Mouse (Mus musculus): ENCODE data around the gene Pde11a.

Pde11a gene

GRCm38 (mm10) chr2:76051385-76051784, 287.2 kb downstream of the Pde11a start:
- WGBS: 71% methylated on average over 11 of the region's 11 CpGs

- WGBS: 74% methylated on average over 4 of the region's 4 CpGs
Measured at GRCm38 (mm10) chr2:76050911-76051310, 287.7 kb downstream of the Pde11a start.

GRCm38 (mm10) chr2:76050092-76050491, 288.5 kb downstream of the Pde11a start:
- whole genome bisulfite sequencing: 79% methylated on average over 10 of the region's 10 CpGs

DNA sequence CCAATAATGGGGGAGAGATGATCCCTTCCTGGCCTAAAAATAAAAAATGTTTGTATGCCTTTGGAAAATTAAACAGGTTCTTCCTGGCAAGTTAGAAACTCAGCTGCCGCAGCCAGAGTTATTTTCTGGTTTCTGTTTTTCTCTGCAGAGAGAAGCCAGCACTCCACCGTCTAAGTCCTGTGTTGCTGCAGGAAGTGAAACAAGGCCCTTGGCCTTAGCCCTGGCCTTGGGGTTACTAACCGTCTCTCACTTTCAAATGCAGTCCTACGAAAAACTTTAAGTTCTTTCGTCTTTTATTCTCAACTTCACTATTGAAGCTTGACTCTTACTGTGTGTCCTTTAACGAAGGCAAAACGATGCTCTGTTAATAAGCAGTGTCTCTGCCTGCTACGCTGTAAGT, 289.0 kb downstream of the Pde11a start:
- WGBS: 67% methylated on average over 8 of the region's 8 CpGs

DNA sequence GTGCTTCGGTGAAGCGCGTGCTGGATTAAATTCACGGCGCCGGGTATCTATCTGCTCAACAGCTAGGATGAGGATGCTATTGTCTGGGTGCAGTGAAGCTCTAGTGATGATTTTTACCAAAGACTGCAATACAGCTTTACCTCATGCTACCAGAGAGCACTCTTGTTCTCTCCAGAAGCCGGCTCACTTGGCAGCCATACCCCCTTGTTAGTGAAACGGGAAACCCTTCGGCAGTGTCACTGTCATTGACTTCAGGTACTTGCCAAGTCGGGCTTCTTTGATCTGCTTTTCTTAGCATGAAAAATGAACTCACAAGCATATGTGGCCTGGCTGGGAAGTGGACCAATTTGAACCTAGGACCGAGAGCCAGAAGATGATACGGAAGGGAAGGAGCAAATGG, 290.8 kb downstream of the Pde11a start:
- WGBS: 78% methylated on average over 12 of the region's 12 CpGs

- WGBS: 87% methylated on average over 10 of the region's 10 CpGs
Measured at GRCm38 (mm10) chr2:76042210-76042609, 296.4 kb downstream of the Pde11a start.

DNA sequence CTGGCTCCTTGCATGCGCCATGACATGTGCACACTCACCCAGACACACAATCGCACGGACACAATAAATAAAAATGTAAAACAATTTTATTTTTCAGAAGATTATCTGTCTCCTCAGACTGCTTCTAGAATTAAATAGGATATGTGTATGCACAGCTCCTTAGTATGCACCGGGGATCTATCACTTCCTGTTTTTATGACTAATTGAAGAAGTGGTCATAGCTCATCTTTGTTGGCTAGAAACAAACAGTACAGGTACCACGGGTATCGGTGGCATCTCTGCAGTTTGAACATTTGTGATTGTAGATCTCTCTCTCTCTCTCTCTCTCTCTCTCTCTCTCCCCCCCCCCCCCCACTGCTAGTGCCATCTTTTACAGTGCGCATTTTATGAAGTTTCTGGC, 298.5 kb downstream of the Pde11a start:
- 94% methylated on average over 7 of the region's 7 CpGs for WGBS

DNA sequence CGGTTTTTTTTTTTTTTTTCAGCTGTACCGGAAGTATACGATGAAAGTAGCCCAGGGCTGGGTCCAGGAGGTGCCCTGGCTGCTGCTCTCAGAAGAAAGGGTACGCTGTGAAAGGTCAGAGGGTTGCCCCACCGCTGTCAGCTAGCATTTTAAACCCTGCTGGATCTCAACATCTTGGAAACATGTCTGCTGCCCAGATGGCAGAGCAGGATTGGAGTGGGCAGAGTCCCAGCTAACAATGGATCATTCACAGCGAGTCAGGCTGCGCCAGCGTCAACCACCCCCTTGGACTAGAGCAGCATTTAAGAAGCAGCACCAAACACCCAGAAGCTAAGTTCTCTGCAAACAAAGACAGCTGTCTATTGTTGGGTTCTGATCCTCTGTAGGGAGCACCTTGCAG, 308.5 kb downstream of the Pde11a start:
- 15% methylated on average over 8 of the region's 8 CpGs for WGBS

DNA sequence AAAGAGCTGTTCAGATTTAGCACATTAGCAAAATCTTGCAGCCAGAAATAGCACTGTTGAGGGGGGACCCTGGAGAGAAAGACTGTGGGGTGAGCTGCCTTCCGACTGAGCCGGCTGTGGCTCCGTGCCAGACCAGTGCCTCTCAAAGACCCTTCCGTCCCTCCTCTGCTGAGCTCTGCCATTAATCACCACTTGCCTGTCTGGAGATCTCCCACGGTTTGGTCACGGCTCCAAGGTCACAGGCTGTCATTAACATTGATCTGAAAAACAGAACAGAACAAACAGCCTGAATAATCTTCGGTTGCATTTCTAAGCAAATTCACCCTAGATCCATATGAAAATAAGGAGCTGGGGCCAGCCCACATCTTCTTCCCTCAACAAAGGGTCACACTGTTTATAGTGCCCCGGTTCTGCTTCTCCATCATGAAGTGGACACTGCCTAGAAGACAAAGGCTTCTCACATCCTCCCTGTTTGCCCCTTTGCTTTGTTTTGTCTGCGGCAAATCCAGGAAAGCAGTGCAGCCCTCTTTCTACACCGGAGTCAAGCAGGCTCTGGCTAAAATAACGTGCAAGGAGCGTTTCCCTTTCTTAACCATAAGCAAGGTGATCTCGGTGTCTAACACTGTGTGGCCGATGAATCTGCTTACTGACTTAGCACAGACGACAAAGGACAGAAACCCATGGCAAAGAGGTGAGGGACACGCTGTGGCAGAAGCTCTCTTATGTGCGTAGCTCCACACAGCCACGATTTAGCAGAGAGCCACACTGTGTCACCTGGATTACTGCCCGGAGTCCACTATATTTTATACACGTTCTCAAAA, 309.3 kb downstream of the Pde11a start:
- 17% methylated on average over 20 of the region's 20 CpGs for WGBS

- 42% methylated on average over 7 of the region's 7 CpGs for WGBS
Measured at GRCm38 (mm10) chr2:76016890-76017289, 321.7 kb downstream of the Pde11a start.

DNA sequence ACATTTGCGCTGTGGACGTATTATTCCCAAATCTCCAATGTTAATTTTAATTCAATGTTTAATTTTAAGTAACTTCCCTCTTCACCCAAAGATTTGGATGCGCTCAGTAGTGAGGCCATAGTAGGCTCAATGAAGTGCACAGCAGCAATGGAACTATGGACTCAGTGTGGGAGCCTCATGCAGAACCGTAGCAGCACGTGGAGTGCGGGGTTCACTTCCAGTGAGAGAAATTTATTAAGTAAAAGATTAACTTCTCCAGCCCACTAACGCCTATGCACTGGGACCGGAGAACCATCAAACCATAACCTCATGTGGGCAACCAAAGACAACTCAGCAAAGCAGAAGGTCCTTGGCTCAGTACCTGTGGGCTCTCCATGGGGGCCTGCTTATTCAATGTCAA, 322.4 kb downstream of the Pde11a start:
- WGBS: 94% methylated on average over 8 of the region's 8 CpGs

- 96% methylated on average over 7 of the region's 7 CpGs for WGBS
Measured at GRCm38 (mm10) chr2:76015460-76015859, 323.1 kb downstream of the Pde11a start.

DNA sequence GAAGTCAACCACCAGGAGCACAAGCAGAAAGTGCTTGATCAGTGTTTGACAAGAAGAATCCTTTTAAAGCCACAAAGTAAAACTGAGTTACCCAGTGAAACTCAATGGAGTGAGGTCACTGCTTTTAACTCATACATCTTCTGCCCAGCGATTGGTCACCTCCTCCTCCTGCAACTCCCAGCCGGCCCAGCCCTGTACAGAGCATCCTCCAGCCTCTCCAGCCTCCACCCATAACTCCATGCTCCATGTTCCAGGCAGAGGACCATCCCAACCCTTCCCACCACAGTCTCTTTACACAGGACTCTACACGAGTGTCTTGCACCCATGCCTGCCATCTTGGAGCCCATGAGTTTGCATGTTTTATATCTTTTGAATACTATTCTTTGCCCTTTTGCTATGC, 323.9 kb downstream of the Pde11a start:
- WGBS: 95% methylated on average over 3 of the region's 3 CpGs

GRCm38 (mm10) chr2:76006194-76006593, 332.4 kb downstream of the Pde11a start:
- 50% methylated on average over 4 of the region's 4 CpGs for WGBS

- whole genome bisulfite sequencing: 89% methylated on average over 9 of the region's 9 CpGs
Measured at GRCm38 (mm10) chr2:76002899-76003298, 335.7 kb downstream of the Pde11a start.

DNA sequence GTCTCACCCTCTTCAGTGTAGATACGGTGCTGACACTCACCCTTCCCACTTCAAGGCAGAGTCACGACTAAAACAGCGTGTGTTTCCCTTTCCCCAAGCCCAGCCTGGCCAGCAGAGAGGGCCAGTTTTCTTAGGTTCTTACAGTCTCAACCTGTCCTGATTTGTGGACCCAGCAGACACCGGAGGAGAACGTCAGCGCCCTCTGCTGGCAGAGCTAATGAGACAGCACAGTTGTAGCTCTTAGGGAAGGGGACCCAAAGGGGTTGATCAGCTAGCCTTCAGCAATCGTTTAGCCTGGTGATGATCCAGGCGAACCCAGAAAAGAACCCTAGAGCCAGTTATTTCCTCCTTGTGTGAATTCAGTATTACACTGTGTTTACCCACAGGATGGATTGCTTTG, 337.2 kb downstream of the Pde11a start:
- WGBS: 51% methylated on average over 8 of the region's 8 CpGs

DNA sequence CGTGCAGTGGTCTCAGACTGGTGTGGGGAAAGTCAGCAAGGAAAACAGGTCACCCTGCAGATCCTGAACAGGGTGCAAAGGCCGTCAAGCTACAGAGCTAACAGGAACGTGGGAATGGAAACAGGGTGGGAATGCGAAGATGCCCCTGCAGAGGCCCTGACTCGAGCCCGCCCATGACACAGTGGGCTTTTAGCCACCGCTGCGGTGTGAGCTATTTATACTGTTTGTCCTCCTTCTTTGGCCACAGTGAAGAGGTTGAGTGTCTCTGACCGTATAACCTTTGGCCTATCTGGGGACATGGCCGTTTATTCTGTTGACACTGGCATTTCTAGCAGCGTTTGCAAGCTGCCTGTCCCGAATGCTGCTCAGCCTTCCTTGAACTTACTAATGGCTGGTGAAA, 338.9 kb downstream of the Pde11a start:
- 86% methylated on average over 12 of the region's 12 CpGs for WGBS

DNA sequence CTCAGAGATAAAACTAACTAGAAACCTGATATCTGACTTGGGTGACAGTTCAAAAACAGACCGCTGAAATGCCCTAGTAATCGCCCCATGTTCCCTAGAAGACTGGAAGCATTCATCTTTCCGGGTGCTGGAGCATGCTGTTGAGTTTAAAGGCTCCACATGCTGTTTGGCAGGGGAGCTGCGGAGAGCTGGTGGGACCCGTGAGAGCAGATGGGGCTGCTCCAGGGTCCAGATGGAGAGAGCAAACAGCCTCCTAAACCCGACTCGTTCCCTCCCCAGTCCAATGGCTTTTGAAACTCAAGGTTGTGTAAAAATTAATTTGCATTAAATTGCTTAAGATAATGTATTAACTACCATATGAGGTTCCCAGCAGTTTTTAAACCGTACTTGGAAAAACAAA, 339.9 kb downstream of the Pde11a start:
- WGBS: 45% methylated on average over 8 of the region's 8 CpGs

DNA sequence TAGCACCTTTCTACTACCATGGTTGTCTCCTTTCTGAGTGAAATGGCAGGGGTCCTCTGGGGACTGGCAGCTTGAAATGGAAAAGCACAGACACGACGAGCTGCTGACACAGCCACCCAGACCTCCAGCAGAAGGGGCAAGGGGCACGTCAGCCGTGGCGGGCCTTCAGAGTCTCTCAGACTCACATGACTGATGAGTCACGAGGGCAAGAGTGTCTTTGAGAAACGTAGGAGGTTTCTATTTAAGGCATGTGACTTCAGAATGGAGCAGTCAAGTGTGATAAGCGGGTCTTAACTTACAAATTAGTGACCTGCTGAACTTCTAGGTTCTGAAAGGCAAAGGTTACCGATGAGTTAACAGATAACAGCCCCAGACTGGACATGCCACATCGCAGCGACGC, 340.8 kb downstream of the Pde11a start:
- WGBS: 82% methylated on average over 12 of the region's 12 CpGs

- WGBS: 96% methylated on average over 11 of the region's 11 CpGs
Measured at GRCm38 (mm10) chr2:75994841-75995240, 343.7 kb downstream of the Pde11a start.

GRCm38 (mm10) chr2:75991581-75992205, 346.9 kb downstream of the Pde11a start:
- WGBS: 82% methylated on average over 6 of the region's 6 CpGs

- WGBS: 53% methylated on average over 13 of the region's 13 CpGs
Measured at GRCm38 (mm10) chr2:75990885-75991539, 347.6 kb downstream of the Pde11a start.

- 70% methylated on average over 4 of the region's 4 CpGs for WGBS
Measured at GRCm38 (mm10) chr2:75989694-75990093, 348.9 kb downstream of the Pde11a start.

All from cerebral cortex, adult 2 months (tissue).